Mouse (Mus musculus) hindlimb bud, embryonic 11.5 days (tissue): ENCODE results near the gene Atp6v1d.

Experiments
- DNase-seq: peaks from one replicate; pipeline ENCODE4 v3.0.0-alpha.2; 2012; ENCODE audit warnings: low read depth, low spot score; ENCODE audit errors: extremely low spot score

Atp6v1d gene

GRCm38 (mm10) chr12:78861496-78862253, at the start of gene Atp6v1d, which contains the start of gene Eif2s1:
Gene Atp6v1d, minus strand, starts transcription at chr12:78861638.
Gene Eif2s1, plus strand, starts transcription at chr12:78861819.
- DNase-seq = peak; percentile 96

- no peak for DNase-seq
Measured at GRCm38 (mm10) chr12:78910684-78911461, 49.4 kb upstream of the Atp6v1d start.

GRCm38 (mm10) chr12:78908081-78908605, 46.7 kb upstream of the Atp6v1d start:
- no peak for DNase-seq

GRCm38 (mm10) chr12:78906707-78907162, 45.3 kb upstream of the Atp6v1d start, which contains the start of gene Plek2:
Gene Plek2, minus strand, starts transcription at chr12:78906964.
- DNase-seq = no peak

- no peak for DNase-seq
Measured at GRCm38 (mm10) chr12:78904499-78904898, 43.1 kb upstream of the Atp6v1d start.

GRCm38 (mm10) chr12:78903313-78903712, 41.9 kb upstream of the Atp6v1d start:
- no peak for DNase-seq

GRCm38 (mm10) chr12:78901467-78901866, 40.0 kb upstream of the Atp6v1d start:
- DNase-seq = no peak

GRCm38 (mm10) chr12:78897861-78898260, 36.4 kb upstream of the Atp6v1d start:
- DNase-seq = no peak

- DNase-seq = no peak
Measured at GRCm38 (mm10) chr12:78891149-78891548, 29.7 kb upstream of the Atp6v1d start.

- DNase-seq = no peak
Measured at GRCm38 (mm10) chr12:78890062-78890461, 28.6 kb upstream of the Atp6v1d start.

- DNase-seq = no peak
Measured at GRCm38 (mm10) chr12:78874581-78874980, 13.1 kb upstream of the Atp6v1d start.

- no peak for DNase-seq
Measured at GRCm38 (mm10) chr12:78868115-78868514, 6.7 kb upstream of the Atp6v1d start.

- DNase-seq = no peak
Measured at GRCm38 (mm10) chr12:78865434-78865833, 4.0 kb upstream of the Atp6v1d start.

- DNase-seq = no peak
Measured at GRCm38 (mm10) chr12:78862254-78862730, 854 bp upstream of the Atp6v1d start.

- no peak for DNase-seq
Measured at GRCm38 (mm10) chr12:78860921-78861495, 430 bp downstream of the Atp6v1d start.

- no peak for DNase-seq
Measured at GRCm38 (mm10) chr12:78848246-78848645, 13.2 kb downstream of the Atp6v1d start.

- no peak for DNase-seq
Measured at GRCm38 (mm10) chr12:78842429-78842828, 19.0 kb downstream of the Atp6v1d start.

GRCm38 (mm10) chr12:78839906-78840305, 21.5 kb downstream of the Atp6v1d start:
- no peak for DNase-seq

GRCm38 (mm10) chr12:78834496-78834895, 26.9 kb downstream of the Atp6v1d start:
- no peak for DNase-seq

GRCm38 (mm10) chr12:78814437-78814836, 47.0 kb downstream of the Atp6v1d start:
- no peak for DNase-seq

- DNase-seq = no peak
Measured at GRCm38 (mm10) chr12:78801836-78802235, 59.6 kb downstream of the Atp6v1d start.
